Mouse (Mus musculus) erythroid progenitor cell, adult 5-6 weeks (primary cell): ENCODE data around the gene Adad2. TPM values are rescaled to one million over a fixed set of nuclear protein-coding genes. Genes with fewer than 3 reads are reported as not detected.

Experiments used
- ATAC-seq: replicated peaks from 2 replicates; pipeline ENCODE4 v1.8.0; 2016; ENCODE audit warnings: moderate number of reproducible peaks, mild to moderate bottlenecking, moderate TSS enrichment, inconsistent platforms; ENCODE audit not compliant: poor library complexity, low FRiP score, severe bottlenecking
- total RNA-seq, 2 experiments: library from RNA; stranded (forward) in 1 of 2; stranded (reverse) in 1 of 2; fragments of 150-400 nt in 1 of 2; fragments of 186-747, 209-891 nt in 1 of 2; gene quantifications; 2 replicates each; pipeline versions ENCODE4 v1.2.3 to v1.2.4; 2015 to 2017; ENCODE audit warnings: low replicate concordance in 2 of 2

Adad2 gene
- total RNA-seq, 2 experiments from 2014 or later: not detected

GRCm38 (mm10) chr8:119636766-119637165, 24.2 kb downstream of the Adad2 start:
- no peak for ATAC-seq

DNA sequence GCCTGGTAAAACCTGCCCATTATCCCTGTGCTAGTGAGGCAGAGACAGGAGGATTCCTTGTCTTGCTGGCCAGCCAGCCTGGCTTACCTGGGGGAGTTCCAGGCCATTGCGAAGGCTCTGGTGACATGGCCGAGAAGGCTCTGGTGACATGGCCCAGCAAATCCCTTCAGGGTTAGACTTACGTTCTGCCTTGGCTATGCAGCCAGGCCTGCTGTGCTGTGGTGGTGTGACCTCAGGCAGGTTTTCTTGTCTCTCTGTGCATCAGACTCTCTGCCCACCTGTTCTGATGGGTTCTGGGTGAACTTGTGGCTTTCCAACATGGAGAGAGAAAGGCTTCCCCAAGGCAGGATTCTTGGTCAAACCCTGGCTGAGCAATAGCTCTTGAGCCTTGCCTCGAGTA, 24.8 kb downstream of the Adad2 start:
- ATAC-seq: no peak

- no peak for ATAC-seq
These were observed 25.7 kb downstream of the Adad2 start for GRCm38 (mm10) chr8:119638261-119638660.

- ATAC-seq: no peak
These were observed 27.3 kb downstream of the Adad2 start for GRCm38 (mm10) chr8:119639798-119640197.

GRCm38 (mm10) chr8:119641058-119641457, 28.5 kb downstream of the Adad2 start:
- no peak for ATAC-seq

GRCm38 (mm10) chr8:119642960-119643359, 30.4 kb downstream of the Adad2 start:
- ATAC-seq: no peak

DNA sequence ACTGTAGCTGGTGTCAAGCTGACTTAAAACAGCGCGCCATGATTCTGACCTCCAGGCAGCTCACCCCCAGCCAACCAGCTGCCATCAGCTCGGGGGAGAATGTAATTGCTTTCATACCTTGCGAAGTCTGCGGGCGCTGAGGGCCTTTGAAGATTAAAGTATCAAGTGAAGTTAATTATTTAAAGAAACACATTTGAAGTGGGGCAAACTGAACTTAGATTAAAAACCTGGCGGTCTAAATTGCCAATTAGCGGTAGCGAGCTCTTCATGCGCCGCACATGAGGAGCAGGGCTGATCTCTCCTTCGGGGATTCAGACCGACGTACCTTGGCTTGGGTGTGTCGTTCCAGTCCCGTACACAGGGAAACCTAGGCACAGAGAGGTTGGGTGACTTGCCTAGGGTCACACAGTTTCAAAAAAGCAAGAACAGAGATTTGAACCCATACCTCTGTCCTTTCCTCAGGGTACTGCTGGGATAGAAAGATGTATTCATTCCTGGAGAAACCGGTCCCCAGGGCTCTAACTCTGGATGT, 31.9 kb downstream of the Adad2 start:
- ATAC-seq: no peak

DNA sequence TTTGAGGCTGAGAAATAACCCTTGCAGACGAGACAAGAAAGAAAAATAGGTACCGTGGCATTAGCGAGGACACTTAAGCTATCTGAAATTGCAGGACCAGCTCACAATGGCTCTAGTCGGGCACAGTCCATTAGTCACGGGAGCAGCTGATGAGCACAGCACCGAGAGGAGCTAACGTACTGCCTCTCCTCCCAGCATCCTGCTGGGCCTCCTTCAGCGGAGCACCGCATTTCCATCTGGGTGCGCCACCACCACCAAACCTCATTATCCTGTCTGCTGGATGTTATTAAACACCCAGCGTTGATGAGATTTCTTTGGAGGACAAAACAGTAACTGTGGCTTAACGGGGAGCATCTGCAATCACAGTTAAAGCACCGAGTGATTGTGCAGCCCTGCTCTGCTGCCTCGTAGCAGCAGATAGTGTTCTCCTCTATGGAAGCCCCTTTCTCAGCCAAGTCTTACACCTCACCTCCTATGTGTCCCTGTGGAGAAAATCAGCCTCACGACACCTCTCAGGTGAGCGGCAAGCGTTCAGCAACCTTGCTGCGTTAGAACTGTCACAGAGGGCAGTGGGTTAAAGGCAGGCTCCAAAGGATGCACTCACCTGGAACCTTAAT, 32.5 kb downstream of the Adad2 start:
- no peak for ATAC-seq

DNA sequence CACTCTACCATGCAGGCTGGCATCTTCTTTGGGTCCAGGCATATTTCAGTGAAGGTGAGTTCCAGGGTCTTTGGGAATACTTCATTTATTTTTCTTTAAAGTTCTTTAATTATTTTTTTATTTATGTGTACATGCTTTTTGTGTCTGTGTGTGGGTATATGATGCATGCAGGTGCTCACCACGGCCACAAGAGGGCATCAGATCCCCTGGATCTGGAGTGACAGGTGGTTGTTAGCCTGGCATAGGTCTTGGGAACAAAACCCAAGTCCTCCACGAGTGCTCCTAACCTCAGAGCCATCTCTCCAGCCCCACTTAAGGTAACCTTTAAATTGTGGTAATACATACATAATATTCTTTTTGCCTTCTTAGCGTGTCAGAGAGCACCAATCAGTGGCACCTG, 33.6 kb downstream of the Adad2 start:
- no peak for ATAC-seq

DNA sequence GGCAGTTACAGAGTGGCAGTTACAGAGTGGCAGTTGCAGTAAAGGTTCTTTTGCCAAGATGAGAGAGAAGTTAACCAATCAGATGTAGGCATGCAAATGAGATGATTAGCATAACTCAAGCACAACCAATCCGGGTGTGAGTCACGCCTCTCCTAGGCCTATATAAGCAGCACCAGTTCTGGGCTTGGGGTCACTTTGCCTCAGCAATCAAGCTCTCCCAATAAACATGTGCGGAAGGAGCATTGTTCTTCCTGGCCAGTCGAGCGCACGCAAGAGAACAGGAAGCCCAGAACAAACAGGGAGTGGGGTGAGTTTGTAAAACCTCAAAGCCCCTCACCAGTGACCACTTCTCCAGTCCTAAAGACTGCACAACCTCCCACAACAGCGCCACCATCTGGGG, 34.3 kb downstream of the Adad2 start:
- no peak for ATAC-seq

- ATAC-seq: no peak
These were observed 38.8 kb downstream of the Adad2 start for GRCm38 (mm10) chr8:119651324-119651723.

DNA sequence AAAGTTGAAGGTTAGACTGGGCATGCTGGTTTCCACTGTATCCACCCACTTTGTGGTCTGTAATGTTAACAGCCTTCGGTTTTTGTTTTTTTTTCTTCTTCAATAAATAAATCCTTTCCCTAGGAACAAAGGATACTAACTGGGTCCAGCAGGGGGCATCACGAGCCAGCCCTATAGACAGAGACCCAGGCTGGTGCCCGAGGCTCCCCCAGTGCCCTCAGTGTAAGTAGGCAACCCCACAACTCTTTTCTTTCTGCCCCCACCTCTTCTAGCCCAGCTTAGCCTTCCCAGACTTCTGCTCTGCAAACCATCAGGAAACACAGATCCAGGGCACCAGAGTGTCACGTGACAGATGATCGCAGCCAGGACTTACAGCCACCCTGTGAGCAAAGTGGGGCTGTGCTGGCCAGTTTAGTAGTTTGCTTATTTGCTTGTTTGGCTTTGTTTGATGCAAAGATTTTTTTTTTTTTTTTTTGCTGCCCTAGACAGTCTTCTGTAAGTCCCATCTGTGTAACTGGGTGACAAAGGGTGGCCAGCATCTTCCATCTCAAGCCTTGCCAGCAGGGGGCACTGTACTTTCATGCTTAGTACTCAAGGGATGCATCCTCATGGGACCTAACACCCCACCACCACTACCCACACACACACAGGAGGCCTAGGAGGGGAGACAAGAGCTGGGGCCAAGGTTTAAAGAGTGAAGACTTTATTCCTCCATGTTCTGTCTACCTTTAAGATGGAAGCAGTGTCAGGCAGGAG, 44.3 kb downstream of the Adad2 start:
- ATAC-seq: no peak

DNA sequence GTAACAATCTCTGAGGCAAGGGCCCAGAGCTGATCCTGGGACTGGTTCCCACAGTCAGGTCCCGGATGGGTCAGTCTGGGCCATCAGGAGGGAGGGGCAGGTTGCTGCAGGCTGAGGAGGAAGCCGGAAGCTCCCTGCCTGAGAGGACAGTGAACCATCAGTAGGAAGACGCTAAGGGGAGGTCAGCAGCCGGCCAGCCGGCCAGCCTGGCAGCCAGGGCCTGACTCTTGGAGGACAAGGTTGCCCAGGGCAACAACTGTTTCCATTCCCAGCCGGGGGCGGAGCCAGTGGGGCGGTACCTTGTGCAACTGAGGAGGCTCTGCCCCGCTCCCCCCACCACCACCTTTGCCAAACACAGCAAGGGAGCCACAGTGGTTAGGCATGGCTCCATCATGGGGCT, 48.5 kb downstream of the Adad2 start:
- ATAC-seq: no peak

- no peak for ATAC-seq
These were observed 49.3 kb downstream of the Adad2 start for GRCm38 (mm10) chr8:119661892-119662291.

DNA sequence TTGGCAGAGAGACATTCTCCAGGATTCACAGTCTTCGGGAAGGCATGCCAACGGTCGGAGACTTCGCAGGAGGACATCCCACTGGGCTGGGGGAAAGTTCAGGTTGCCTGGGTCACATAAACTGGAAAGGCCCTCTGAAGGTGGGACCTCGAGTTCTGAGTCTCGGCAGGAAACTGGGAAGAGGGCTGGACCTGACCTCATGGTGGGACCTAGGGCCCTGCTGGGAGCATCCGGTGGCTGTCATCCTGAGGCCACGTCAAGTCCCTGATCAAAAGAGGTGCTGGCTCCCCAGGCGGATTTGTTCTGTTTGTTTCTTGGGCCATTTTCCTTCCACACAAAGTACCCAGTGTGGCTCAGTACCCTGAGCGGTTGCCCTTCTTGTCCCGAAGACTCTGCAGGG, 50.9 kb downstream of the Adad2 start:
- no peak for ATAC-seq

DNA sequence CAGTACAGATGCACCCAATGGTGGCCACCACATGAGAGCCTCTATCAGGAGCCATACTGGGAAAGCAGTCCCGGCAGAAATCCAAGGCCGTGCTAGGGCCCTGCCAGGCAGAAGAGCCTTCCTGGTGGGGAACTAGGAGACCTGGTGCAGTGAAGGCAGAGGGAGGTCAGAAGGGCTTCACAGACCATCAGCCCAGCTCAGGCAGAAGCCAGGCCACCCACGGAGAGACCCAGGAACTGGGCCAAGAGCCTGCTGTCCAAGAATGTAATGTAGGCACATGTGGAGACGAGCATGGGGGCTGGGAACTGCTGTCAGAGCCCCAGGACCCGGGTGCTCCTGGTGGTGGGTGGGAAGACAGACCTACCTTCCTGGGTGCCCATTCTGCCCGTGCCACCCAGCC, 52.7 kb downstream of the Adad2 start:
- ATAC-seq: no peak

Other genes with a start within 250 kb of the Adad2 start
- gene Mlycd, start 217.9 kb upstream of the Adad2 start, total RNA-seq (2015; ENCODE audit: low replicate concordance): 3.6 and 3.8 TPM in 2 replicates
- 0.64 and 1.6 TPM in 2 replicates for gene Mlycd, start 217.9 kb upstream of the Adad2 start, total RNA-seq (2017; ENCODE audit: low replicate concordance)
- not detected in 2 replicates for gene Osgin1, start 178.6 kb upstream of the Adad2 start, total RNA-seq (2015; ENCODE audit: low replicate concordance)
- not detected in 2 replicates for gene Osgin1, start 178.6 kb upstream of the Adad2 start, total RNA-seq (2017; ENCODE audit: low replicate concordance)
- gene Necab2, start 166.0 kb upstream of the Adad2 start, total RNA-seq (2015; ENCODE audit: low replicate concordance): not detected in 2 replicates
- not detected in 2 replicates for gene Necab2, start 166.0 kb upstream of the Adad2 start, total RNA-seq (2017; ENCODE audit: low replicate concordance)
- gene Slc38a8, start 111.0 kb upstream of the Adad2 start, total RNA-seq (2015; ENCODE audit: low replicate concordance): not detected in 2 replicates
- gene Slc38a8, start 111.0 kb upstream of the Adad2 start, total RNA-seq (2017; ENCODE audit: low replicate concordance): not detected in 2 replicates
- gene Mbtps1, start 54.0 kb upstream of the Adad2 start, total RNA-seq (2015; ENCODE audit: low replicate concordance): 30.3 and 88.4 TPM in 2 replicates
- gene Mbtps1, start 54.0 kb upstream of the Adad2 start, total RNA-seq (2017; ENCODE audit: low replicate concordance): 35.7 and 42.7 TPM in 2 replicates
- gene Hsdl1, start 37.6 kb upstream of the Adad2 start, total RNA-seq (2015; ENCODE audit: low replicate concordance): 8.4 and 15.9 TPM in 2 replicates
- 24.1 and 26.2 TPM in 2 replicates for gene Hsdl1, start 37.6 kb upstream of the Adad2 start, total RNA-seq (2017; ENCODE audit: low replicate concordance)
- not detected in 2 replicates for gene Dnaaf1, start 37.5 kb upstream of the Adad2 start, total RNA-seq (2015; ENCODE audit: low replicate concordance)
- not detected in 2 replicates for gene Dnaaf1, start 37.5 kb upstream of the Adad2 start, total RNA-seq (2017; ENCODE audit: low replicate concordance)
- gene Taf1c, start 7.5 kb upstream of the Adad2 start, total RNA-seq (2015; ENCODE audit: low replicate concordance): 2.5 and 4.3 TPM in 2 replicates
- gene Taf1c, start 7.5 kb upstream of the Adad2 start, total RNA-seq (2017; ENCODE audit: low replicate concordance): 2.4 and 3.0 TPM in 2 replicates
- gene Kcng4, start 22.9 kb downstream of the Adad2 start, total RNA-seq (2015; ENCODE audit: low replicate concordance): not detected in 2 replicates
- gene Kcng4, start 22.9 kb downstream of the Adad2 start, total RNA-seq (2017; ENCODE audit: low replicate concordance): not detected in 2 replicates
- not detected in 2 replicates for gene Wfdc1, start 53.6 kb downstream of the Adad2 start, total RNA-seq (2015; ENCODE audit: low replicate concordance)
- not detected in 2 replicates for gene Wfdc1, start 53.6 kb downstream of the Adad2 start, total RNA-seq (2017; ENCODE audit: low replicate concordance)
- gene Atp2c2, start 87.3 kb downstream of the Adad2 start, total RNA-seq (2015; ENCODE audit: low replicate concordance): not detected in 2 replicates
- not detected in 2 replicates for gene Atp2c2, start 87.3 kb downstream of the Adad2 start, total RNA-seq (2017; ENCODE audit: low replicate concordance)
- 4.2 TPM in 1 of 2 replicates, not detected in the other for gene Tldc1, start 165.7 kb downstream of the Adad2 start, total RNA-seq (2015; ENCODE audit: low replicate concordance)
- gene Tldc1, start 165.7 kb downstream of the Adad2 start, total RNA-seq (2017; ENCODE audit: low replicate concordance): 0.51 TPM in 1 of 2 replicates, not detected in the other
- gene Cotl1, start 227.8 kb downstream of the Adad2 start, total RNA-seq (2015; ENCODE audit: low replicate concordance): 17.2 and 53.0 TPM in 2 replicates
- gene Cotl1, start 227.8 kb downstream of the Adad2 start, total RNA-seq (2017; ENCODE audit: low replicate concordance): 60.7 and 71.3 TPM in 2 replicates
- gene Klhl36, start 249.5 kb downstream of the Adad2 start, total RNA-seq (2015; ENCODE audit: low replicate concordance): 1.1 TPM in 1 of 2 replicates, not detected in the other
- gene Klhl36, start 249.5 kb downstream of the Adad2 start, total RNA-seq (2017; ENCODE audit: low replicate concordance): 1.8 and 2.3 TPM in 2 replicates